Mouse (Mus musculus): ENCODE results near the gene Txn2.

- TF ChIP-seq CTCF (IDR thresholded peaks at IDR 0.05; ENCODE audit: borderline replicate concordance, control insufficient read depth, extremely low read depth, insufficient read depth, low read length, poor library complexity), result no peak
- TF ChIP-seq POLR2A (IDR thresholded peaks at IDR 0.05; ENCODE audit: control insufficient read depth, extremely low read depth, insufficient read depth, low read length, poor library complexity), result no peak
These were observed 7.0 kb upstream of the Txn2 start for GRCm38 (mm10) chr15:77935673-77936375.
